Mouse (Mus musculus) midbrain, embryonic 16.5 days (tissue): Measurements from ENCODE around the gene H2al1f. TPM values are rescaled to one million over a fixed set of nuclear protein-coding genes. Genes with fewer than 3 reads are reported as not detected.
"Not testable (repeated sequence)": the region's sequence is repeated elsewhere in the genome, so short reads cannot be mapped to it uniquely, and the experiment has no call there.

Experiments
- ATAC-seq: fragments of 200-750 bp; cut with Nextera tagmentation; 2 replicates; pipeline ENCODE4 v1.8.0; 2017; ENCODE audit warnings: moderate TSS enrichment
- H3K27ac ChIP-seq: fragments of 300-500 bp; sonication (generic); 2 replicates; pipeline ENCODE4 v1.5.1; 2014; ENCODE audit warnings: mild to moderate bottlenecking, low read length, mixed read lengths
- H3K27me3 ChIP-seq: fragments of 300-500 bp; sonication (generic); 2 replicates; pipeline ENCODE4 v1.6.1; 2014; ENCODE audit warnings: low read depth, low read length, mixed read lengths; ENCODE audit not compliant: control insufficient read depth, insufficient read depth
- H3K36me3 ChIP-seq: fragments of 300-500 bp; sonication (generic); 2 replicates; pipeline ENCODE4 v1.6.1; 2014; ENCODE audit warnings: mild to moderate bottlenecking, low read length, moderate library complexity, mixed read lengths; ENCODE audit not compliant: control insufficient read depth, insufficient read depth
- H3K4me1 ChIP-seq: fragments of 300-500 bp; sonication (generic); 2 replicates; pipeline ENCODE4 v1.6.1; 2014; ENCODE audit warnings: mild to moderate bottlenecking, low read length, mixed read lengths; ENCODE audit not compliant: control insufficient read depth, insufficient read depth
- H3K4me2 ChIP-seq: fragments of 300-500 bp; sonication (generic); 2 replicates; pipeline ENCODE4 v1.6.1; 2014; ENCODE audit warnings: mild to moderate bottlenecking, low read length, mixed read lengths
- H3K4me3 ChIP-seq: fragments of 300-500 bp; sonication (generic); 2 replicates; pipeline ENCODE4 v1.5.1; 2014; ENCODE audit warnings: low read depth, mild to moderate bottlenecking, low read length, moderate library complexity, mixed read lengths
- H3K9ac ChIP-seq: fragments of 300-500 bp; sonication (generic); 2 replicates; pipeline ENCODE4 v1.6.1; 2014; ENCODE audit warnings: low read depth, low read length, mixed read lengths
- H3K9me3 ChIP-seq: fragments of 300-500 bp; sonication (generic); replicated peaks from 2 replicates; pipeline ENCODE4 v1.6.1; 2014; ENCODE audit warnings: mild to moderate bottlenecking, low read length, mixed read lengths; ENCODE audit not compliant: control insufficient read depth, poor library complexity, severe bottlenecking
- WGBS: fragments of 180-500 bp; shearing (Covaris S2); extraction: QIAGEN DNeasy Blood & Tissue Kit; methylation state at CpG from one replicate; pipeline ENCODE4 v1.1.7; 2014; 5-methylcytosine and 5-hydroxymethylcytosine counted together
- polyA plus RNA-seq: library from polyadenylated mRNA; unstranded; fragments of >200 nt; fragmentation: Nextera tagmentation; extraction: Ambion mirVana; gene quantifications from 2 replicates; pipeline ENCODE4 v1.2.1, GENCODE M21; 2015

The H2al1f gene
- polyA plus RNA-seq, 1 experiment from 2014 or later = not detected

- H3K4me3 ChIP-seq, H3K9ac ChIP-seq, ATAC-seq, H3K27ac ChIP-seq, H3K27me3 ChIP-seq, H3K4me2 ChIP-seq, H3K9me3 ChIP-seq, H3K36me3 ChIP-seq, H3K4me1 ChIP-seq: not testable (repeated sequence)
- 100% methylated on average over 1 of the region's 3 CpGs for WGBS
These were observed 12.8 kb upstream of the H2al1f start, which contains the start of gene H2al1b for GRCm38 (mm10) chrX:11302132-11302531. Gene H2al1b, plus strand, starts transcription at chrX:11302432.

DNA sequence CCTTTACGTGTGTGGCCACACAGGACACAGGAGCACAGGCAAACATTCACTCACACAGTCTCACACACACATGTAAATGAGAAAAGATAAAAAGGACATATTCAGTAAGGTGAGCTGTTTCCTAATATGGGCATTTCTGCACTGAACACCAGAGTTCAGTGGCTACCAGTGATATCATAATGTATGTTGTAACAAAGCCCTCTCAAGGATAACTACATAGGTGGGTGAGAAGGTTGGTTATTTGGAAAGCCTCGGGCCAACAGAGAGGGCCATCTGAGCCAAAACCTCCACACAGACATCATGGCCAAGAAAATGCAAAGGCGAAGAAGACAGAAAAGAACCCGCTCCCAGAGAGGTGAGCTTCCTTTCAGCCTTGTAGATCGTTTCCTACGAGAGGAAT lies 9.6 kb upstream of the H2al1f start, which contains the start of gene H2al1c:
Gene H2al1c (plus strand): TSS at position 301 of the 400 bp plus-strand sequence.
- WGBS = 89% methylated on average over 1 of the region's 6 CpGs
- H3K9me3 ChIP-seq, H3K4me2 ChIP-seq, H3K36me3 ChIP-seq, H3K4me1 ChIP-seq, H3K27ac ChIP-seq, H3K4me3 ChIP-seq, ATAC-seq, H3K27me3 ChIP-seq, H3K9ac ChIP-seq: not testable (repeated sequence)

GRCm38 (mm10) chrX:11308524-11308923 lies 6.4 kb upstream of the H2al1f start, which contains the start of gene H2al1d:
Gene H2al1d, plus strand, starts transcription at chrX:11308824.
- H3K4me2 ChIP-seq, H3K27me3 ChIP-seq, H3K4me1 ChIP-seq, H3K9ac ChIP-seq, H3K27ac ChIP-seq, H3K9me3 ChIP-seq, H3K4me3 ChIP-seq, H3K36me3 ChIP-seq, ATAC-seq: not testable (repeated sequence)
- WGBS = no CpG with 5 or more reads among the region's 6 CpGs

GRCm38 (mm10) chrX:11311634-11312033 lies 3.3 kb upstream of the H2al1f start, which contains the start of gene H2al1e:
Gene H2al1e, plus strand, starts transcription at chrX:11311934.
- WGBS = no CpG with 5 or more reads among the region's 3 CpGs
- ATAC-seq, H3K4me2 ChIP-seq: not testable (repeated sequence)

GRCm38 (mm10) chrX:11317956-11318355 lies 3.0 kb downstream of the H2al1f start, which contains the start of gene H2al1g:
Gene H2al1g, plus strand, starts transcription at chrX:11318256.
- not testable (repeated sequence) for H3K4me1 ChIP-seq, H3K4me3 ChIP-seq, ATAC-seq, H3K9me3 ChIP-seq, H3K4me2 ChIP-seq, H3K27ac ChIP-seq, H3K36me3 ChIP-seq, H3K9ac ChIP-seq, H3K27me3 ChIP-seq
- WGBS = no CpG with 5 or more reads among the region's 3 CpGs

More at GRCm38 (mm10) chrX:11311634-11312033, 3.3 kb upstream of the H2al1f start, which contains the start of gene H2al1e:
- not testable (repeated sequence) for H3K36me3 ChIP-seq, H3K9ac ChIP-seq, H3K27ac ChIP-seq, H3K4me3 ChIP-seq, H3K9me3 ChIP-seq, H3K4me1 ChIP-seq, H3K27me3 ChIP-seq

DNA sequence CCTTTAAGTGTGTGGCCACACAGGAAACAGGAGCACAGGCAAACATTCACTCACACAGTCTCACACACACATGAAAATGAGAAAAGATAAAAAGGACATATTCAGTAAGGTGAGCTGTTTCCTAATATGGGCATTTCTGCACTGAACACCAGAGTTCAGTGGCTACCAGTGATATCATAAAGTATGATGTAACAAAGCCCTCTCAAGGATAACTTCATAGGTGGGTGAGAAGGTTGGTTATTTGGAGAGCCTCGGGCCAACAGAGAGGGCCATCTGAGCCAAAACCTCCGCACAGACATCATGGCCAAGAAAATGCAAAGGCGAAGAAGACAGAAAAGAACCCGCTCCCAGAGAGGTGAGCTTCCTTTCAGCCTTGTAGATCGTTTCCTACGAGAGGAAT lies 6.2 kb downstream of the H2al1f start, which contains the start of gene H2al1h:
Gene H2al1h (plus strand): TSS at position 301 of the 400 bp plus-strand sequence.
- not testable (repeated sequence) for H3K36me3 ChIP-seq, H3K4me3 ChIP-seq, ATAC-seq, H3K4me2 ChIP-seq, H3K9me3 ChIP-seq, H3K27ac ChIP-seq, H3K9ac ChIP-seq, H3K27me3 ChIP-seq, H3K4me1 ChIP-seq
- no CpG with 5 or more reads among the region's 6 CpGs for WGBS

DNA sequence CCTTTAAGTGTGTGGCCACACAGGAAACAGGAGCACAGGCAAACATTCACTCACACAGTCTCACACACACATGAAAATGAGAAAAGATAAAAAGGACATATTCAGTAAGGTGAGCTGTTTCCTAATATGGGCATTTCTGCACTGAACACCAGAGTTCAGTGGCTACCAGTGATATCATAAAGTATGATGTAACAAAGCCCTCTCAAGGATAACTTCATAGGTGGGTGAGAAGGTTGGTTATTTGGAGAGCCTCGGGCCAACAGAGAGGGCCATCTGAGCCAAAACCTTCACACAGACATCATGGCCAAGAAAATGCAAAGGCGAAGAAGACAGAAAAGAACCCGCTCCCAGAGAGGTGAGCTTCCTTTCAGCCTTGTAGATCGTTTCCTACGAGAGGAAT lies 9.4 kb downstream of the H2al1f start, which contains the start of gene H2al1i:
Gene H2al1i (plus strand): TSS at position 301 of the 400 bp plus-strand sequence.
- H3K36me3 ChIP-seq, H3K4me1 ChIP-seq, H3K27me3 ChIP-seq, H3K4me3 ChIP-seq, H3K27ac ChIP-seq, ATAC-seq, H3K9me3 ChIP-seq, H3K4me2 ChIP-seq, H3K9ac ChIP-seq: not testable (repeated sequence)
- 83% methylated on average over 2 of the region's 5 CpGs for WGBS

GRCm38 (mm10) chrX:11327522-11327921 lies 12.6 kb downstream of the H2al1f start, which contains the start of gene H2al1j:
Gene H2al1j, plus strand, starts transcription at chrX:11327822.
- WGBS = 81% methylated on average over 2 of the region's 2 CpGs
- not testable (repeated sequence) for ATAC-seq, H3K4me3 ChIP-seq, H3K27ac ChIP-seq, H3K4me2 ChIP-seq, H3K27me3 ChIP-seq, H3K4me1 ChIP-seq, H3K36me3 ChIP-seq, H3K9me3 ChIP-seq, H3K9ac ChIP-seq

- H3K4me1 ChIP-seq = no peaks in the 10 kb centered on the region
- H3K4me3 ChIP-seq = no peak overlapping the region
- no peak overlapping the region; the same call in 1 of the 2 replicates for H3K27ac ChIP-seq
- H3K36me3 ChIP-seq = no peaks in the 10 kb centered on the region
- H3K4me2 ChIP-seq = no peak overlapping the region
- 52% methylated on average over 9 of the region's 9 CpGs for WGBS
- H3K9ac ChIP-seq = no peak overlapping the region
- no peaks in the 10 kb centered on the region for H3K9me3 ChIP-seq
- ATAC-seq = no peak
- no peaks in the 10 kb centered on the region for H3K27me3 ChIP-seq
These were observed 30.8 kb downstream of the H2al1f start for GRCm38 (mm10) chrX:11345762-11346161.
